ENCODE assay signal across 29 mouse cellular contexts in genomic region chr19:58256485-58256884, GRCm38 (mm10).
"Had no signal": no experiment of that assay in that cellular context is flagged by ENCODE, and none has a peak within 500 bp of the region (broad histone marks: within the 10 kb centered on the region; RNA-seq: fewer than 3 reads in every experiment).

No protein-coding gene starts in this region.

- H3K36me3 ChIP-seq: heart, embryonic 10.5 days; heart, embryonic 12.5 days; intestine, embryonic 15.5 days; limb, embryonic 10.5 days; limb, embryonic 12.5 days; liver, embryonic 13.5 days; liver, embryonic 15.5 days had no signal

- H3K9ac ChIP-seq: heart, embryonic 12.5 days; hindbrain, embryonic 12.5 days; hindbrain, embryonic 14.5 days; intestine, embryonic 15.5 days; limb, embryonic 12.5 days; liver, embryonic 13.5 days; liver, embryonic 15.5 days; liver, postnatal 0 days had no signal

- H3K9me3 ChIP-seq: heart, embryonic 10.5 days; heart, embryonic 12.5 days; hindbrain, embryonic 10.5 days; hindbrain, embryonic 12.5 days; intestine, embryonic 15.5 days; limb, embryonic 10.5 days; limb, embryonic 12.5 days; liver, embryonic 13.5 days; liver, embryonic 15.5 days had no signal

- DNase-seq: gastrocnemius, postnatal 14 days; gastrocnemius, postnatal 36 days; heart, adult 18-20 months; heart, postnatal 10 days; heart, postnatal 4 days; kidney, adult 18-20 months; kidney, adult 8-10 months; kidney, postnatal 10 days; kidney, postnatal 25 days; kidney, postnatal 4 days; layer of hippocampus, adult 9-11 months; layer of hippocampus, postnatal 36 days; liver; liver, embryonic 13.5 days; liver, postnatal 0 days; lung, adult 2 months had no signal

- H3K4me3 ChIP-seq: heart, embryonic 10.5 days; heart, embryonic 12.5 days; hindbrain, embryonic 10.5 days; hindbrain, embryonic 12.5 days; intestine, embryonic 15.5 days; left cerebral cortex, adult 2 months; limb, embryonic 10.5 days; limb, embryonic 12.5 days; liver, embryonic 13.5 days; liver, embryonic 15.5 days had no signal

- H3K27ac ChIP-seq: heart, embryonic 10.5 days; hindbrain, embryonic 10.5 days; hindbrain, embryonic 12.5 days; hindbrain, embryonic 14.5 days; intestine, embryonic 15.5 days; left cerebral cortex, adult 2 months; limb, embryonic 10.5 days; limb, embryonic 12.5 days; liver, embryonic 13.5 days; liver, embryonic 15.5 days had no signal

- H3K4me2 ChIP-seq: heart, embryonic 12.5 days; hindbrain, embryonic 12.5 days; hindbrain, embryonic 14.5 days; intestine, embryonic 15.5 days; limb, embryonic 12.5 days; liver, embryonic 13.5 days; liver, embryonic 15.5 days had no signal

- H3K27me3 ChIP-seq: intestine, embryonic 15.5 days; limb, embryonic 12.5 days; liver, embryonic 13.5 days; liver, embryonic 15.5 days had no signal

- ATAC-seq: hindbrain, embryonic 16.5 days; inflammation-experienced regulatory T-cells, adult 6 months; intestine, embryonic 15.5 days; intestine, postnatal 0 days; liver, postnatal 0 days had no signal

- H3K4me1 ChIP-seq: intestine, embryonic 15.5 days; liver, embryonic 13.5 days; liver, embryonic 15.5 days had no signal
